Mouse (Mus musculus) C2C12 (cell line): ENCODE measurements around the gene Nrsn1.

Source experiments
- MAX ChIP-seq: IDR thresholded peaks from one replicate; pipeline ENCODE4 v1.6.1; 2011; ENCODE audit warnings: mild to moderate bottlenecking, control low read depth
- MYOG ChIP-seq: IDR thresholded peaks from one replicate; pipeline ENCODE4 v1.6.1; 2011; ENCODE audit not compliant: control insufficient read depth, insufficient read length; ENCODE audit errors: extremely low read depth
- USF1 ChIP-seq: IDR thresholded peaks from one replicate; pipeline ENCODE4 v1.6.1; 2011; ENCODE audit warnings: low read depth, mild to moderate bottlenecking, control low read depth, moderate library complexity

- no peak for TF ChIP-seq MYOG
- TF ChIP-seq USF1, result no peak
- TF ChIP-seq MAX, result no peak
These were observed 51.9 kb downstream of the Nrsn1 start for GRCm38 (mm10) chr13:25218394-25218793.
